ENCODE assay signal across 8 mouse cellular contexts in genomic region chr6:117905260-117905930, GRCm38 (mm10). TPM values are rescaled to one million over a fixed set of nuclear protein-coding genes. Genes with fewer than 3 reads are reported as not detected.
DNase-seq lines count a peak whose midpoint lies in the region; ATAC-seq and TF ChIP-seq lines count a peak whose summit lies in the region.

No protein-coding gene starts in this region.

- peak overlapping the region; percentile 49; the same call in 1 of the 2 replicates for H3K9ac ChIP-seq in hindbrain, embryonic 12.5 days
- H3K9ac ChIP-seq in midbrain, embryonic 11.5 days (ENCODE audit: low read length), result peak overlapping the region; percentile 75

- peak overlapping the region; percentile 22 for H3K4me3 ChIP-seq in kidney, adult 2 months (ENCODE audit: insufficient read depth, low read depth, low read length)
- H3K4me3 ChIP-seq in bone marrow macrophage, adult 2 months (ENCODE audit: insufficient read depth, low read length), result peak overlapping the region; percentile 94
- peak overlapping the region; percentile 85; the same call in 1 of the 2 replicates for H3K4me3 ChIP-seq in hindbrain, embryonic 12.5 days
- peak overlapping the region; percentile 100; the same call in 1 of the 2 replicates for H3K4me3 ChIP-seq in midbrain, embryonic 11.5 days (ENCODE audit: low read depth, low read length)

- DNase-seq in kidney, adult 2 months, result peak; percentile 49
- no peak for DNase-seq in kidney, adult 11 months
- no peak for DNase-seq in midbrain, embryonic 11.5 days (ENCODE audit: low spot score, missing footprints)
- DNase-seq in spleen, adult 18-20 months, result no peak
- DNase-seq in adrenal gland, adult 8-10 months, result no peak
- no peak for DNase-seq in left cerebral cortex, postnatal 25 days (ENCODE audit: low spot score in 2 of 2)

- H3K4me2 ChIP-seq in hindbrain, embryonic 12.5 days (replicated peaks), result peak overlapping the region; percentile 56
- peak overlapping the region; percentile 60 for H3K4me2 ChIP-seq in midbrain, embryonic 11.5 days

- H3K9me3 ChIP-seq in hindbrain, embryonic 12.5 days (replicated peaks), result no peaks in the 10 kb centered on the region
- H3K9me3 ChIP-seq in midbrain, embryonic 11.5 days (ENCODE audit: control insufficient read depth, low read length), result no peaks in the 10 kb centered on the region

- TF ChIP-seq POLR2A in kidney, adult 2 months (IDR thresholded peaks at IDR 0.05; ENCODE audit: low read depth, low read length), result no peak
- no peak for TF ChIP-seq POLR2A in bone marrow macrophage, adult 2 months (IDR thresholded peaks at IDR 0.05; ENCODE audit: borderline replicate concordance, low read depth, low read length)

- no peaks in the 10 kb centered on the region for H3K27me3 ChIP-seq in kidney, adult 2 months (replicated peaks; ENCODE audit: control insufficient read depth, insufficient read depth, low read length)
- no peaks in the 10 kb centered on the region for H3K27me3 ChIP-seq in hindbrain, embryonic 12.5 days
- no peaks in the 10 kb centered on the region for H3K27me3 ChIP-seq in midbrain, embryonic 11.5 days (ENCODE audit: control insufficient read depth, insufficient read depth, low read length)

- TF ChIP-seq CTCF in kidney, adult 2 months (conservative IDR thresholded peaks at IDR 0.05; ENCODE audit: insufficient read depth, insufficient read length, low read depth, low read length), result no peak
- TF ChIP-seq CTCF in bone marrow macrophage, adult 2 months (IDR thresholded peaks at IDR 0.05; ENCODE audit: low read depth, low read length), result no peak

- H3K27ac ChIP-seq in kidney, adult 2 months (ENCODE audit: insufficient read depth, low read depth, low read length), result peak overlapping the region; percentile 96
- peak overlapping the region; percentile 86 for H3K27ac ChIP-seq in bone marrow macrophage, adult 2 months (ENCODE audit: insufficient read depth, low read depth, low read length)
- 0 out of 2 replicates have a peak overlapping the region, but pooled peaks have one; percentile 71 for H3K27ac ChIP-seq in hindbrain, embryonic 12.5 days
- no peak overlapping the region for H3K27ac ChIP-seq in midbrain, embryonic 11.5 days (ENCODE audit: low read depth, low read length)

- intact Hi-C loops in left cerebral cortex, postnatal 25 days (cut with DNase I), result loop anchor here (5.0 kb wide), 1 partner anchor 43 kb away; the partner anchor contains the start of gene Zfp239

- H3K4me1 ChIP-seq in kidney, adult 2 months (ENCODE audit: control insufficient read depth, insufficient read depth, low read length), result peaks cover 13% of the 10 kb centered on the region
- H3K4me1 ChIP-seq in bone marrow macrophage, adult 2 months (ENCODE audit: control insufficient read depth, insufficient read depth, low read length), result peaks cover 17% of the 10 kb centered on the region
- peaks cover 24% of the 10 kb centered on the region for H3K4me1 ChIP-seq in hindbrain, embryonic 12.5 days
- H3K4me1 ChIP-seq in midbrain, embryonic 11.5 days (ENCODE audit: control insufficient read depth, insufficient read depth, low read length), result peaks cover 16% of the 10 kb centered on the region

- WGBS in kidney, adult 2 months, result 6% methylated on average over 4 of the region's 4 CpGs
- WGBS in hindbrain, embryonic 12.5 days, result 26% methylated on average over 4 of the region's 4 CpGs
- 31% methylated on average over 4 of the region's 4 CpGs for WGBS in midbrain, embryonic 11.5 days

- ATAC-seq in hindbrain, embryonic 12.5 days (ENCODE audit: low FRiP score), result no peak
- no peak for ATAC-seq in midbrain, embryonic 11.5 days (ENCODE audit: low FRiP score)

- H3K36me3 ChIP-seq in kidney, adult 2 months (ENCODE audit: control insufficient read depth, insufficient read depth, low read length), result no peaks in the 10 kb centered on the region
- no peaks in the 10 kb centered on the region for H3K36me3 ChIP-seq in hindbrain, embryonic 12.5 days
- no peaks in the 10 kb centered on the region for H3K36me3 ChIP-seq in midbrain, embryonic 11.5 days (ENCODE audit: control insufficient read depth, insufficient read depth, low read length)

RNA-seq across cellular contexts. Expression of gene Hnrnpf, which starts 5.3 kb away (rescaled TPM):
- 98.5 and 142 TPM in 2 replicates for polyA plus RNA-seq in kidney, adult 2 months (2012; rRNA removed)
- 327 and 355 TPM in 2 replicates for polyA plus RNA-seq in bone marrow macrophage, adult 2 months (2012; ENCODE audit: insufficient read depth, insufficient read length, missing spikeins)
- polyA plus RNA-seq in hindbrain, embryonic 12.5 days (2016; fragmentation: Nextera tagmentation; extraction: Ambion mirVana), result 474 and 480 TPM in 2 replicates
- polyA plus RNA-seq in midbrain, embryonic 11.5 days (2014; fragmentation: Nextera tagmentation; extraction: Ambion mirVana), result 723 and 735 TPM in 2 replicates
- 100 to 1,000 TPM; 293 to 348 (median 309) TPM for total RNA-seq in adrenal gland, adult 8-10 months (2022)
- 100 to 1,000 TPM; 121 to 132 TPM for total RNA-seq in left cerebral cortex, postnatal 25 days (2021)

RNA-seq across cellular contexts. Expression of gene Fxyd4, which starts 32.1 kb away (rescaled TPM):
- 196 and 213 TPM in 2 replicates for polyA plus RNA-seq in kidney, adult 2 months (2012; rRNA removed)
- not detected in 2 replicates for polyA plus RNA-seq in bone marrow macrophage, adult 2 months (2012; ENCODE audit: insufficient read depth, insufficient read length, missing spikeins)
- 1.9 and 3.1 TPM in 2 replicates for polyA plus RNA-seq in hindbrain, embryonic 12.5 days (2016; fragmentation: Nextera tagmentation; extraction: Ambion mirVana)
- polyA plus RNA-seq in midbrain, embryonic 11.5 days (2014; fragmentation: Nextera tagmentation; extraction: Ambion mirVana), result 1.4 and 2.1 TPM in 2 replicates
- not detected for total RNA-seq in adrenal gland, adult 8-10 months (2022)
- total RNA-seq in left cerebral cortex, postnatal 25 days (2021), result not detected

RNA-seq across cellular contexts. Expression of gene Zfp239, which starts 43.5 kb away (rescaled TPM):
- 1.5 and 2.0 TPM in 2 replicates for polyA plus RNA-seq in kidney, adult 2 months (2012; rRNA removed)
- 0.62 and 1.3 TPM in 2 replicates for polyA plus RNA-seq in bone marrow macrophage, adult 2 months (2012; ENCODE audit: insufficient read depth, insufficient read length, missing spikeins)
- 12.2 and 14.9 TPM in 2 replicates for polyA plus RNA-seq in hindbrain, embryonic 12.5 days (2016; fragmentation: Nextera tagmentation; extraction: Ambion mirVana)
- polyA plus RNA-seq in midbrain, embryonic 11.5 days (2014; fragmentation: Nextera tagmentation; extraction: Ambion mirVana), result 11.8 and 12.5 TPM in 2 replicates
- 1 to 10 TPM; 1.9 to 5.6 (median 5.0) TPM for total RNA-seq in adrenal gland, adult 8-10 months (2022)
- 10 to 100 TPM; 43.0 to 45.6 TPM for total RNA-seq in left cerebral cortex, postnatal 25 days (2021)

Comparison
In these comparisons a context has a peak if more than half of its experiments do, and no peak if none do; other contexts are left out.
1. H3K4me3 ChIP-seq: peak in every context shown above with its lines; median percentile 100 in midbrain, embryonic 11.5 days; 94 in bone marrow macrophage, adult 2 months; 85 in hindbrain, embryonic 12.5 days; 22 in kidney, adult 2 months.
2. RNA of gene Fxyd4, which starts 32.1 kb away (polyA plus RNA-seq): 196 to 213 TPM in kidney, adult 2 months; 1.9 to 3.1 TPM in hindbrain, embryonic 12.5 days, 1.4 to 2.1 TPM in midbrain, embryonic 11.5 days and not detected in bone marrow macrophage, adult 2 months; every median in the first group is over 10 times any median in the second.